Mouse (Mus musculus) MEL (cell line): ENCODE measurements at regions not wholly inside any gene's neighbourhood (a gene's known extent, or its start where the extent isn't known, plus 50 kb on each side); places are given as distances from the start of the nearest gene placed in this dataset.

Experiments
- DNase-seq: peaks from one replicate; pipeline ENCODE4 v3.0.0; 2011; ENCODE audit warnings: low read depth, low spot score
- H3K27ac ChIP-seq: 2 replicates; pipeline ENCODE4 v1.5.1; 2012; ENCODE audit warnings: low read depth, mild to moderate bottlenecking, control low read depth, low read length, moderate library complexity; ENCODE audit not compliant: control insufficient read depth
- H3K27me3 ChIP-seq, 2 experiments: fragments of 150-350 bp in 1 of 2; sonication (generic) in 1 of 2; 2 replicates each; pipeline ENCODE4 v1.6.1; 2012; ENCODE audit warnings: low read length in 2 of 2, mild to moderate bottlenecking in 2 of 2, improper control_type of control experiment in 1 of 2, moderate library complexity in 1 of 2; ENCODE audit not compliant: insufficient read depth in 2 of 2, control insufficient read depth in 1 of 2
- H3K36me3 ChIP-seq, 2 experiments: 2 replicates each; pipeline ENCODE4 v1.6.1; 2012 to 2014; ENCODE audit warnings: low read length in 2 of 2, improper control_type of control experiment in 1 of 2, inconsistent platforms in 1 of 2, mild to moderate bottlenecking in 1 of 2; ENCODE audit not compliant: insufficient read depth in 2 of 2, control insufficient read depth in 1 of 2
- H3K4me1 ChIP-seq, 2 experiments: fragments of 150-350 bp in 1 of 2; sonication (generic) in 1 of 2; 2 replicates each; pipeline ENCODE4 v1.6.1; 2012; ENCODE audit warnings: low read length in 2 of 2, improper control_type of control experiment in 1 of 2, mild to moderate bottlenecking in 1 of 2; ENCODE audit not compliant: insufficient read depth in 2 of 2, control insufficient read depth in 1 of 2
- H3K4me3 ChIP-seq, 2 experiments: fragments of 150-350 bp in 1 of 2; sonication (generic) in 1 of 2; 2 replicates each; pipeline ENCODE4 v1.5.1; 2012; ENCODE audit warnings: low read depth in 2 of 2, low read length in 2 of 2, mild to moderate bottlenecking in 2 of 2, moderate library complexity in 2 of 2, control low read depth in 1 of 2, improper control_type of control experiment in 1 of 2; ENCODE audit not compliant: control insufficient read depth in 1 of 2, insufficient read depth in 1 of 2
- H3K79me2 ChIP-seq: 2 replicates; pipeline ENCODE4 v1.6.1; 2012; ENCODE audit warnings: mild to moderate bottlenecking, low read length, moderate library complexity; ENCODE audit not compliant: control insufficient read depth, poor library complexity, insufficient read depth
- H3K9ac ChIP-seq: 2 replicates; pipeline ENCODE4 v1.6.1; 2012; ENCODE audit warnings: low read depth, mild to moderate bottlenecking, control low read depth, low read length, moderate library complexity; ENCODE audit not compliant: control insufficient read depth, poor library complexity, severe bottlenecking
- H3K9me3 ChIP-seq: fragments of 150-350 bp; sonication (generic); replicated peaks from 2 replicates; pipeline ENCODE4 v1.6.1; 2012; ENCODE audit warnings: mild to moderate bottlenecking, low read length, improper control_type of control experiment, moderate library complexity; ENCODE audit not compliant: insufficient read depth
- CHD1 ChIP-seq: IDR thresholded peaks from 2 replicates; pipeline ENCODE4 v1.6.1; 2012; ENCODE audit warnings: low read depth, mild to moderate bottlenecking, inconsistent platforms, low read length, improper control_type of control experiment
- CHD2 ChIP-seq: IDR thresholded peaks from 2 replicates; pipeline ENCODE4 v1.6.1; 2011; ENCODE audit warnings: low read length, improper control_type of control experiment
- CTCF ChIP-seq, 3 experiments: IDR thresholded peaks in 2 of 3; conservative IDR thresholded peaks in 1 of 3; 2 replicates each; pipeline ENCODE4 v1.5.1; 2011 to 2012; ENCODE audit warnings: low read length in 3 of 3, low read depth in 2 of 3, mild to moderate bottlenecking in 2 of 3, improper control_type of control experiment in 1 of 3, inconsistent platforms in 1 of 3, mixed read lengths in 1 of 3, moderate library complexity in 1 of 3; ENCODE audit not compliant: control insufficient read depth in 1 of 3, insufficient read depth in 1 of 3, poor library complexity in 1 of 3, severe bottlenecking in 1 of 3
- E2F4 ChIP-seq: IDR thresholded peaks from 2 replicates; pipeline ENCODE4 v1.6.1; 2011; ENCODE audit warnings: low read depth, low read length, improper control_type of control experiment, borderline replicate concordance
- ELF1 ChIP-seq: IDR thresholded peaks from 2 replicates; pipeline ENCODE4 v1.6.1; 2014; ENCODE audit warnings: low read depth, mild to moderate bottlenecking, inconsistent platforms, low read length, improper control_type of control experiment, moderate library complexity
- EP300 ChIP-seq, 2 experiments: IDR thresholded peaks; 2 replicates each; pipeline ENCODE4 v1.6.1; 2011; ENCODE audit warnings: improper control_type of control experiment in 2 of 2, low read length in 2 of 2, low read depth in 1 of 2, mild to moderate bottlenecking in 1 of 2
- ETS1 ChIP-seq: IDR thresholded peaks from 2 replicates; pipeline ENCODE4 v1.6.1; 2012; ENCODE audit warnings: low read depth, mild to moderate bottlenecking, inconsistent platforms, low read length, improper control_type of control experiment, moderate library complexity
- GABPA ChIP-seq: IDR thresholded peaks from 2 replicates; pipeline ENCODE4 v1.6.1; 2012; ENCODE audit warnings: low read depth, mild to moderate bottlenecking, inconsistent platforms, low read length, improper control_type of control experiment, moderate library complexity
- GATA1 ChIP-seq: IDR thresholded peaks from 2 replicates; pipeline ENCODE4 v1.6.1; 2011; ENCODE audit warnings: low read depth, low read length, improper control_type of control experiment
- HCFC1 ChIP-seq: IDR thresholded peaks from 2 replicates; pipeline ENCODE4 v1.6.1; 2012; ENCODE audit warnings: low read depth, mild to moderate bottlenecking, inconsistent platforms, low read length, improper control_type of control experiment, moderate library complexity
- MAFK ChIP-seq: IDR thresholded peaks from 2 replicates; pipeline ENCODE4 v1.6.1; 2011; ENCODE audit warnings: low read depth, mild to moderate bottlenecking, low read length, improper control_type of control experiment, borderline replicate concordance
- MEF2A ChIP-seq: IDR thresholded peaks from 2 replicates; pipeline ENCODE4 v1.6.1; 2014; ENCODE audit warnings: low read depth, mild to moderate bottlenecking, inconsistent platforms, low read length, improper control_type of control experiment; ENCODE audit not compliant: poor library complexity, insufficient replicate concordance, severe bottlenecking; ENCODE audit errors: extremely low read depth
- MXI1 ChIP-seq: IDR thresholded peaks from 2 replicates; pipeline ENCODE4 v1.6.1; 2011; ENCODE audit warnings: mild to moderate bottlenecking, low read depth, low read length, improper control_type of control experiment
- MYB ChIP-seq: IDR thresholded peaks from 2 replicates; pipeline ENCODE4 v1.6.1; 2011; ENCODE audit warnings: mild to moderate bottlenecking, low read depth, low read length, improper control_type of control experiment
- NELFE ChIP-seq: IDR thresholded peaks from 2 replicates; pipeline ENCODE4 v1.6.1; 2011; ENCODE audit warnings: low read depth, low read length, improper control_type of control experiment
- NRF1 ChIP-seq: IDR thresholded peaks from 2 replicates; pipeline ENCODE4 v1.6.1; 2014; ENCODE audit warnings: low read depth, mild to moderate bottlenecking, inconsistent platforms, low read length, improper control_type of control experiment, moderate library complexity; ENCODE audit not compliant: poor library complexity, insufficient read depth, severe bottlenecking
- POLR2A ChIP-seq, 2 experiments: IDR thresholded peaks; 2 replicates each; pipeline ENCODE4 v1.6.1; 2011 to 2012; ENCODE audit warnings: low read length in 2 of 2, mild to moderate bottlenecking in 2 of 2, control low read depth in 1 of 2, improper control_type of control experiment in 1 of 2, low read depth in 1 of 2, moderate library complexity in 1 of 2; ENCODE audit not compliant: control insufficient read depth in 1 of 2, insufficient read depth in 1 of 2, poor library complexity in 1 of 2
- POLR2AphosphoS2 ChIP-seq: IDR thresholded peaks from 2 replicates; pipeline ENCODE4 v1.6.1; 2011; ENCODE audit warnings: low read length, improper control_type of control experiment
- POLR2AphosphoS5 ChIP-seq: IDR thresholded peaks from 2 replicates; pipeline ENCODE4 v1.6.1; 2012; ENCODE audit warnings: low read depth, borderline replicate concordance, mild to moderate bottlenecking, inconsistent platforms, low read length, moderate library complexity, mixed read lengths
- TBP ChIP-seq: IDR thresholded peaks from 2 replicates; pipeline ENCODE4 v1.8.0; 2011; ENCODE audit warnings: low read depth, low read length, improper control_type of control experiment
- TCF12 ChIP-seq: IDR thresholded peaks from 2 replicates; pipeline ENCODE4 v1.6.1; 2014; ENCODE audit warnings: low read depth, mild to moderate bottlenecking, inconsistent platforms, low read length, improper control_type of control experiment, moderate library complexity
- ZC3H11A ChIP-seq: IDR thresholded peaks from 2 replicates; pipeline ENCODE4 v1.6.1; 2012; ENCODE audit warnings: low read depth, mild to moderate bottlenecking, inconsistent platforms, low read length, improper control_type of control experiment
- ZKSCAN1 ChIP-seq: IDR thresholded peaks from 2 replicates; pipeline ENCODE4 v1.6.1; 2012; ENCODE audit warnings: low read depth, mild to moderate bottlenecking, inconsistent platforms, low read length, improper control_type of control experiment, moderate library complexity

DNA sequence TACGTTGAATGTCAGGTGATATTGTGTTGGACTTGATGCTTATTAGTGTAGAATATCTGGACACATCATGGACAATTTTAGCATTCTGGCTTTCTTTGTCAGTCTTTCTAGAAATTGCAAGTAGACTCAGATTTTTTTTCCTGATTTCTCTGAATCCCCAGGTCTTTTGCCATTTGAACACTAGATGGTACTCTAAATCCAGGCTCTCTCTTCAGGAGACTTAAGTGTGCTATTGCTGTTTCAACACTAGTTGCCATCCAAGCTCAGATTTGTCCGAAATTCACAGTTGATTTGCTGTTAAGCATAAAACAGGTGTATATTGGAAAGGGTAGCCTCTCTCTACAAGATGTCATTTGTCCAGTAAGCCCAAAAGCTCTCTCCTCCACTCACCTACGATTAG is 451.5 kb downstream of the Lmo7 start:
- Histone ChIP-seq H3K9me3 (no peaks in the 10 kb centered on the region), H3K27ac (no peak overlapping the region), H3K9ac (no peak overlapping the region), H3K4me1 (no peaks in the 10 kb centered on the region), H3K36me3 (no peaks in the 10 kb centered on the region), H3K4me3 (no peak overlapping the region), H3K79me2 (no peaks in the 10 kb centered on the region), H3K27me3 (no peaks in the 10 kb centered on the region)
- no peak for DNase-seq
- TF ChIP-seq GABPA (no peak), MEF2A (no peak), ZC3H11A (no peak), MXI1 (no peak), EP300 (IDR thresholded peaks at IDR 0.05; ENCODE audit: low read depth in 1 of 2, low read length in 2 of 2) (no peak), MYB (no peak), E2F4 (no peak), CHD1 (no peak), CHD2 (no peak), ETS1 (no peak), ZKSCAN1 (no peak), GATA1 (no peak), POLR2A (IDR thresholded peaks at IDR 0.05; ENCODE audit: control insufficient read depth in 1 of 2, insufficient read depth in 1 of 2, low read depth in 1 of 2, low read length in 2 of 2, poor library complexity in 1 of 2) (no peak), TBP (no peak), NRF1 (no peak), NELFE (no peak), TCF12 (no peak), HCFC1 (no peak), ELF1 (no peak), POLR2AphosphoS5 (no peak)

- Histone ChIP-seq H3K4me3 (no peak overlapping the region), H3K27ac (no peak overlapping the region), H3K4me1 (no peaks in the 10 kb centered on the region), H3K9ac (no peak overlapping the region), H3K9me3 (no peaks in the 10 kb centered on the region), H3K27me3 (no peaks in the 10 kb centered on the region), H3K36me3 (no peaks in the 10 kb centered on the region), H3K79me2 (no peaks in the 10 kb centered on the region)
- TF ChIP-seq MAFK = no peak
- TF ChIP-seq CTCF (IDR thresholded peaks at IDR 0.05 in 2 of 3, conservative IDR thresholded peaks at IDR 0.05 in 1 of 3; ENCODE audit: control insufficient read depth in 1 of 3, insufficient read depth in 1 of 3, low read depth in 2 of 3, low read length in 3 of 3, poor library complexity in 1 of 3, severe bottlenecking in 1 of 3) = no peak
- TF ChIP-seq POLR2AphosphoS2 = no peak
- TF ChIP-seq CHD2 = no peak
- no peak for TF ChIP-seq MYB
- no peak for TF ChIP-seq HCFC1
- no peak for DNase-seq
Measured at GRCm38 (mm10) chr14:102171775-102172174, 442.0 kb downstream of the Lmo7 start.
